Mouse (Mus musculus): ENCODE data around the gene Derl2. TPM values are rescaled to one million over a fixed set of nuclear protein-coding genes. Genes with fewer than 3 reads are reported as not detected.

The Derl2 gene
- polyA plus RNA-seq, 1 experiment from 2014 or later: 51.6 TPM

DNA sequence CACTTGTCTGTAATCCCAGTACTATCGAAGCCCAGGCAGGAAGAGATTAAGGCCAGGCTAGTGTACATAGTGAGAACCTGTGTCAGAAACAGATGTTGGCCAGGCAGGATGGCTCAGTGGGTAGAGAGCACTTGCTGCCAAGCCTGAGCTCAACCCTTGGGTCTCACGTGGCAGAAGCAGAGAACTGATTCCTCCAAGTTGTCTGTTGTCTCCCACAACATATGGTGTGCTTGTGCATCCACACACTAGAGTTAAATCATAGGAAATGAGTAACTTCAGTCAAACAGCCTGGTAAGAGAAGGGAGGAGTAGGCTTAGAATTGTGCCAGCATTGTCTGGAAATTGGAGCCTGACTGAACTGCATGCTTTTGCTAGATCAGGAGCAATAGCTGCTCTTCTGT lies 44.4 kb downstream of the Derl2 start:
- Histone ChIP-seq H3K9ac (ENCODE audit: low read depth, low read length) (no peak overlapping the region), H3K4me1 (replicated peaks; ENCODE audit: control insufficient read depth, insufficient read depth, low read length) (no peaks in the 10 kb centered on the region; the same call in 1 of the 2 replicates), H3K27me3 (replicated peaks; ENCODE audit: control insufficient read depth, insufficient read depth, low read length) (no peaks in the 10 kb centered on the region), H3K36me3 (ENCODE audit: control insufficient read depth, insufficient read depth, low read length) (peaks cover 46% of the 10 kb centered on the region), H3K27ac (ENCODE audit: low read depth, low read length) (no peak overlapping the region), H3K4me3 (ENCODE audit: low read depth, low read length) (no peak overlapping the region), H3K9me3 (ENCODE audit: control insufficient read depth, low read length) (no peaks in the 10 kb centered on the region), H3K4me2 (no peak overlapping the region)
- DNase-seq (ENCODE audit: low spot score): no peak
- no peak for ATAC-seq (replicated peaks; ENCODE audit: low FRiP score)
- 61% methylated on average over 2 of the region's 2 CpGs for WGBS

DNA sequence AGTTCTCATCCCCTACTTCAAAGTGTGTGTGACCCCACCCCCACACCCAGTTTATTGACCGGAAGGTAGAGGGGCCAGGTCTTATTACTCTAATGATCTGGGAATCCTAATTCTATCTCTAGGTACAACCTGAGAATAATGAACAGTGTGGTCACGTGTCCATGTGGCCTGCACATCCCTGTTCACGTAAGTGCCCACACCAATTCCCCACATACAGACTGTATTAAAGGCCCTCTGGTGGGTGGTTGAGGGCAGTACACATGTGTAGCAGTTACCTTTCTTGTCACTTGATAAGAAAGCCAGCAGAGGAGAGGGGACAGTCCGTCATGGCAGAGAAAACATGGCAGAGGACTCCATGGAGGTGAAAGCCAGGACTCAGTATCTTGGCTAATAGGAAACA lies 45.7 kb downstream of the Derl2 start:
- H3K36me3 ChIP-seq (ENCODE audit: control insufficient read depth, insufficient read depth, low read length): peaks cover 37% of the 10 kb centered on the region
- DNase-seq (ENCODE audit: low spot score) (no peak), ATAC-seq (replicated peaks; ENCODE audit: low FRiP score) (no peak)
- no peak overlapping the region for H3K4me3 ChIP-seq (ENCODE audit: low read depth, low read length)
- H3K4me2 ChIP-seq: no peak overlapping the region
- H3K4me1 ChIP-seq (replicated peaks; ENCODE audit: control insufficient read depth, insufficient read depth, low read length): no peaks in the 10 kb centered on the region; the same call in 1 of the 2 replicates
- no peaks in the 10 kb centered on the region for H3K27me3 ChIP-seq (replicated peaks; ENCODE audit: control insufficient read depth, insufficient read depth, low read length)
- H3K9me3 ChIP-seq (ENCODE audit: control insufficient read depth, low read length): no peaks in the 10 kb centered on the region
- no peak overlapping the region for H3K9ac ChIP-seq (ENCODE audit: low read depth, low read length)
- WGBS: 73% methylated on average over 4 of the region's 4 CpGs
- no peak overlapping the region for H3K27ac ChIP-seq (ENCODE audit: low read depth, low read length)

DNA sequence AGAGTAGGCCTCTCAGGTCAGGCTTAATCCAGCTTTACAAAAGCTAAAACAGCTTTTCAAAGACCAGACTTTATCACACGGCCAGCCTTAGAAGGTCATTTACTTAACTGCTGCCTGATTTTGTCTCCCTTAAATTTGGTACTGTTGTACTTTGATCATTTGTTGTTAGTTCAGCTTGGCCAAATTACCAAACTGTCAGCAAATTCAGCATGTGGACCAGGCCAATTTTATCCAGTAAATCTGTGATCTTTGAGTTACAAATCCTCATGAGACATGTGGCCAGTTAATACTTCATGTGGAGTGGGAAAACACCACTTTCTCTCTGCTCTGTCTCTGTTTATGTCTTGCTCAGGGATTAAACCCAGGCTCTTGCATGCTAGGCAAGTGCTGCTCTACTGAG lies 47.1 kb downstream of the Derl2 start:
- H3K27ac ChIP-seq (ENCODE audit: low read depth, low read length): no peak overlapping the region
- H3K9ac ChIP-seq (ENCODE audit: low read depth, low read length): no peak overlapping the region
- H3K9me3 ChIP-seq (ENCODE audit: control insufficient read depth, low read length): no peaks in the 10 kb centered on the region
- H3K27me3 ChIP-seq (replicated peaks; ENCODE audit: control insufficient read depth, insufficient read depth, low read length): no peaks in the 10 kb centered on the region
- DNase-seq (ENCODE audit: low spot score): no peak
- no peak for ATAC-seq (replicated peaks; ENCODE audit: low FRiP score)
- H3K4me1 ChIP-seq (replicated peaks; ENCODE audit: control insufficient read depth, insufficient read depth, low read length): peaks cover 3% of the 10 kb centered on the region; the same call in 1 of the 2 replicates
- WGBS: 74% methylated on average over 1 of the region's 1 CpGs
- no peak overlapping the region for H3K4me2 ChIP-seq
- H3K4me3 ChIP-seq (ENCODE audit: low read depth, low read length): no peak overlapping the region
- peaks cover 24% of the 10 kb centered on the region for H3K36me3 ChIP-seq (ENCODE audit: control insufficient read depth, insufficient read depth, low read length)

DNA sequence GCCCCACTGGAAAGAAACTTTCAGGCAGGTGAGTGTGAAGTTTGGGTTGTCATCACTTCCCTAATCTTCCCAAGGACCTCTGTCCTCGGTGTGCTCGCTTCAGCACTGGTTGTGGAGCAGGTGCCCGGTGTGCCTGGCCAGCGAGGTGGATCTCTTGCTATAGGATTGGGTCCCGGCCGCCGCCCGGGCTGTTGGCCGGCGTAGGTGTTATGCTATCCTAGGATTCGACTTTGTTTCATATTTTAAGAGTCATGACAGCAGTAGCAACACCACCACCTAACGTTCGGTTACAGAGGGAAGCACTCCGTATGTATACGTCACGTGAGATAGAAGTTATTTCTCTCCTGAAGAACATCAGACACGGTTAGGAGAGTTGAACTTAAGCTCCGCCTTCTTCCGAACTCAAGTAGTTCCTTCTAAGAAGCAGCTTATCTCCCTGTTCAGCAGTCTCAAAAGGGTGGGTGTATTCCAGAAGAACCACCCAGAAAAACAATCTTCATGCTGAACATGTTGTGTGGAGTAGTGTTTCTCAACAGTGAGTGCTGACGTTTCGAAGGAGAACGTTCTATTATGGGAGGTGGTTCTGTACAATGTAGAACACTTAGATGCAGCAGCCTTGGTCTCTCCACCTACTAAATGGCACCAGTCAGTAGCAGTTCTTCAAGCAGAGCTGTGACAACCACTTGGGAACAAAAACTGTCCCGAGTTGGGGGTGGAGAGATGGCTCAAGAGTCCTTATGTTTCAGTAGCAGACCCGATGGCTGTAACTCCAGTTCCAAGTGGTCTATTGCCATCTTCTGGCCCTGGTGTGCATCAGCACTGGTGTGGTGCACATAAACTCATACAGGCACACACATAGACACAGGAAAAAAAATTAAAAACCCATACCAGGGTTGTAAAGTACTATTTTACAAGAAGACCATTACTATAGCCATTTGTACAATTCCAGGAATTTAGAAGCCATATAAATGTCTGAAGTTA lies 48.8 kb downstream of the Derl2 start:
- peak; percentile 79 for DNase-seq (ENCODE audit: low spot score)
- peaks cover 3% of the 10 kb centered on the region; the same call in 1 of the 2 replicates for H3K4me1 ChIP-seq (replicated peaks; ENCODE audit: control insufficient read depth, insufficient read depth, low read length)
- H3K9me3 ChIP-seq (ENCODE audit: control insufficient read depth, low read length): no peaks in the 10 kb centered on the region
- peak overlapping the region; percentile 89 for H3K4me3 ChIP-seq (ENCODE audit: low read depth, low read length)
- H3K36me3 ChIP-seq (ENCODE audit: control insufficient read depth, insufficient read depth, low read length): peaks cover 12% of the 10 kb centered on the region
- 11% methylated on average over 24 of the region's 24 CpGs for WGBS
- peak overlapping the region; percentile 92 for H3K27ac ChIP-seq (ENCODE audit: low read depth, low read length)
- no peaks in the 10 kb centered on the region for H3K27me3 ChIP-seq (replicated peaks; ENCODE audit: control insufficient read depth, insufficient read depth, low read length)
- peak overlapping the region; percentile 63 for H3K4me2 ChIP-seq
- peak overlapping the region; percentile 64 for H3K9ac ChIP-seq (ENCODE audit: low read depth, low read length)
- ATAC-seq (replicated peaks; ENCODE audit: low FRiP score): peak; percentile 75

DNA sequence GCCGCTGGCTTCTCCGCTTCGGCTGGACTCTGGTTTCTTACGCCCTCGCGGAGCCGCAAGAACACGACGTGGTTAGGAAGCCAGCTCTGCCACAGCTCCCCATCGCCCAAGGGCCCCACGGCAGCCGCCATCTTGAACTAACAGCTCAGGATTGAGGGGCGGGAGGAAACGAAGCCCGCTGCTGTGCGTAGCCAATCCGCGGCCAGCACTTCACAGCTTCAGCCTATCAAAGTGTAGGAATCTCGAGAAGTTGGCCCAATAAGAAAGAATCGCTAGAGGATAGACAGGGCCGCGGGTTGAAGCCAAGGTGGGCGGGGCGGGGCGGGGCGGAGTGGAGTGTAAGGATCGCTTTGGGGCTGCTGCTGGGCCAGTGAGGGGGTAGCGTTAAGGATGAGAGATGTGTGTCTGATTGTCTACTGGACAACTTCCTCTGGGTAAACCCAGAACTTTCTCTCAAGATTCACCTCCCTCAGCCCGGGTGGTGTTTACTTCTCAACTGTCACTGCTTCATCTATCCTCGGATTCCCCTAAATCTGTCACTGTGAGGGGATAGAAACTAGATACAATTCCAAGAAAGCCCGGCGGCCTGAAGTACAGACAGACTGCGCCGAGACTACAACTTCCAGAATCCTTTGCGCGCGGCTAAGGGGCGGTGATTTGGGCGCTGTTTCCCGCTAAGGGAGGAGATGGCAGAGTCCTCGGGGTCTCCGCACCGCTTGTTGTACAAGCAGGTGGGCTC lies 49.7 kb downstream of the Derl2 start, which contains the start of the genes Nup88 and Rpain:
Gene Nup88 (minus strand): TSS at position 153 of the 739 bp plus-strand sequence.
Gene Rpain (plus strand): TSS at position 393 of the 739 bp plus-strand sequence.
- peak; percentile 93 for ATAC-seq (replicated peaks; ENCODE audit: low FRiP score)
- H3K9ac ChIP-seq (ENCODE audit: low read depth, low read length): peak within 1 kb of the TSS; percentile 89
- no peaks in the 10 kb centered on the region for H3K9me3 ChIP-seq (ENCODE audit: control insufficient read depth, low read length)
- H3K4me2 ChIP-seq: peak within 1 kb of the TSS; percentile 79
- H3K4me1 ChIP-seq (replicated peaks; ENCODE audit: control insufficient read depth, insufficient read depth, low read length): peaks cover 3% of the 10 kb centered on the region; the same call in 1 of the 2 replicates
- peak within 1 kb of the TSS; percentile 92 for H3K27ac ChIP-seq (ENCODE audit: low read depth, low read length)
- H3K4me3 ChIP-seq (ENCODE audit: low read depth, low read length): peak within 1 kb of the TSS; percentile 89
- DNase-seq (ENCODE audit: low spot score): peak; percentile 92
- peaks cover 10% of the 10 kb centered on the region for H3K36me3 ChIP-seq (ENCODE audit: control insufficient read depth, insufficient read depth, low read length)
- H3K27me3 ChIP-seq (replicated peaks; ENCODE audit: control insufficient read depth, insufficient read depth, low read length): no peaks in the 10 kb centered on the region
- WGBS: under 1% methylated on average over 43 of the region's 43 CpGs

DNA sequence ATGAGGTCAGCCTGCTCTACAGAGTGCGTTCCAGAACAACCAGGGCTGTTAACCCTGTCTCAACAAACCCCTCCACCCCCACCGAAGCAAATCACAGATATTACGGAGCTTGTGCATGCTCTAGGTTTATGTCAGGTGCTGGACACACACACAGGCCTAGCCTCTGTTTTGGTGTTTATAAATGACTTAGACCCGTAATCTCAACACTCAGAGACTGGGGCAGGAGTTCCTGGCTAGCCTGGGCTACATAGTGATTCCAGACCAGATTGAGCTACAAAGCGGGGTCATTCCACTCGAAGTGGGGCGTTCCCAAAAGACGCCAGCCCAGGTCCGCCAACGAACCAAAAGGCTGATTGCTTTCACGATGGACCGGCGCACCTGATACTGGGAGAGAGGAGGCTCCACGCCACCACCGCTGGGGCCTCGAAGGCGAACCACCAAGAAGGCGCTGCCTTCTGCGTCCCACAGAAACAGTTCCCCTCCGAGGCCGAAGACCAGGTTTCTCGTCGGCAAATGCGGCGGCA lies 50.3 kb downstream of the Derl2 start:
- WGBS: 1% methylated on average over 25 of the region's 25 CpGs
- DNase-seq (ENCODE audit: low spot score): no peak
- H3K27me3 ChIP-seq (replicated peaks; ENCODE audit: control insufficient read depth, insufficient read depth, low read length): no peaks in the 10 kb centered on the region
- no peak for ATAC-seq (replicated peaks; ENCODE audit: low FRiP score)
- peaks cover 10% of the 10 kb centered on the region; the same call in 1 of the 2 replicates for H3K36me3 ChIP-seq (ENCODE audit: control insufficient read depth, insufficient read depth, low read length)
- H3K4me3 ChIP-seq (ENCODE audit: low read depth, low read length): peak overlapping the region; percentile 89
- no peaks in the 10 kb centered on the region for H3K9me3 ChIP-seq (ENCODE audit: control insufficient read depth, low read length)
- H3K9ac ChIP-seq (ENCODE audit: low read depth, low read length): peak overlapping the region; percentile 89
- peaks cover 3% of the 10 kb centered on the region; the same call in 1 of the 2 replicates for H3K4me1 ChIP-seq (replicated peaks; ENCODE audit: control insufficient read depth, insufficient read depth, low read length)
- peak overlapping the region; percentile 79 for H3K4me2 ChIP-seq
- peak overlapping the region; percentile 77 for H3K27ac ChIP-seq (ENCODE audit: low read depth, low read length)

DNA sequence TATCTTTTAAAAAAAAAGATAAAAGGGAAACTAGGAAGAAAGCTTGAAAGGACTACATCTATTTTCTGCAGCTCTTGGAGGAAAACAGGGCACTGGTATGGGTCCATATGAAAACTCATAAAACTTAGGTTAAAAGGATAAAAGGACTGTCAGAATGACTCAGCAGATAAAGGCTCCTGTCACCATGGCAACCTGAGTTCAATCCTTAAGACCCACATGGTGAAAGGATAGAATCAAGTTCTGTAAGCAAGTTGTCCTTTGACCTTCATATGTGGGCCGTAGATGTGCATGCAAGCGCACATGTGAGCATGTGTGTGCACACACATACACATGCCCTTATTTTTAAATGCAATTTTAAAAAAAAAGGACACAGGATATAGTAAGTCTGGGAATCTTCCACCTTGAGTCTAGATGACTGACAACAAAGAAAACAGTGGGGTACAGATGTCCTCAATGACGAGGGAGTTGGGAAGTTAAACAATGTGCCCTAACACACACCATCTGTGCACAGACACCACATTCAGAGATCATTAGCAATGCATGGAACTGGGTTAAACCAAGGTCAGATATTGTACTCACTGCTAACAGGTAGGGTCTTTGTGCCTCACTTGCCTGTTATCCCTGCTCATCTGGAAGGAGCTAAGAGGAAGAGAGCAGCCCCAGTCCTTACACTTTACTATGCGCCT lies 55.3 kb downstream of the Derl2 start:
- H3K27ac ChIP-seq (ENCODE audit: low read depth, low read length): no peak overlapping the region
- no peak for ATAC-seq (replicated peaks; ENCODE audit: low FRiP score)
- 89% methylated on average over 4 of the region's 4 CpGs for WGBS
- no peak overlapping the region for H3K4me2 ChIP-seq
- no peak for DNase-seq (ENCODE audit: low spot score)
- H3K9me3 ChIP-seq (ENCODE audit: control insufficient read depth, low read length): no peaks in the 10 kb centered on the region
- H3K9ac ChIP-seq (ENCODE audit: low read depth, low read length): no peak overlapping the region
- peaks cover 3% of the 10 kb centered on the region; the same call in 1 of the 2 replicates for H3K4me1 ChIP-seq (replicated peaks; ENCODE audit: control insufficient read depth, insufficient read depth, low read length)
- no peak overlapping the region for H3K4me3 ChIP-seq (ENCODE audit: low read depth, low read length)
- no peaks in the 10 kb centered on the region for H3K27me3 ChIP-seq (replicated peaks; ENCODE audit: control insufficient read depth, insufficient read depth, low read length)
- peaks cover 24% of the 10 kb centered on the region for H3K36me3 ChIP-seq (ENCODE audit: control insufficient read depth, insufficient read depth, low read length)
